Mouse (Mus musculus) kidney, adult 2 months (tissue): ENCODE data around the gene Stac2.

ENCODE experiments used
- CTCF ChIP-seq: fragments of 200-500 bp; conservative IDR thresholded peaks from 2 replicates; pipeline ENCODE4 v1.5.1; 2011; ENCODE audit warnings: low read depth, mild to moderate bottlenecking, control low read depth, low read length, moderate library complexity, mixed read lengths; ENCODE audit not compliant: insufficient read depth, insufficient read length
- POLR2A ChIP-seq: fragments of 200-500 bp; IDR thresholded peaks from one replicate; pipeline ENCODE4 v1.6.1; 2011; ENCODE audit warnings: low read depth, low read length, control low read depth

- no peak for TF ChIP-seq CTCF
- TF ChIP-seq POLR2A = no peak
Observed at GRCm38 (mm10) chr11:98042741-98043140, 10.5 kb downstream of the Stac2 start.
